Mouse (Mus musculus) cerebellum, adult 2 months (tissue): ENCODE data around the gene Plppr1.

Experiments
- CTCF ChIP-seq: fragments of 200-500 bp; IDR thresholded peaks from 2 replicates; pipeline ENCODE4 v1.5.1; 2011; ENCODE audit warnings: low read depth, mild to moderate bottlenecking, control low read depth, low read length, moderate library complexity, borderline replicate concordance; ENCODE audit not compliant: insufficient read depth
- POLR2A ChIP-seq: fragments of 200-500 bp; IDR thresholded peaks from 2 replicates; pipeline ENCODE4 v1.6.1; 2011; ENCODE audit warnings: low read length, control low read depth, borderline replicate concordance; ENCODE audit not compliant: insufficient read depth

DNA sequence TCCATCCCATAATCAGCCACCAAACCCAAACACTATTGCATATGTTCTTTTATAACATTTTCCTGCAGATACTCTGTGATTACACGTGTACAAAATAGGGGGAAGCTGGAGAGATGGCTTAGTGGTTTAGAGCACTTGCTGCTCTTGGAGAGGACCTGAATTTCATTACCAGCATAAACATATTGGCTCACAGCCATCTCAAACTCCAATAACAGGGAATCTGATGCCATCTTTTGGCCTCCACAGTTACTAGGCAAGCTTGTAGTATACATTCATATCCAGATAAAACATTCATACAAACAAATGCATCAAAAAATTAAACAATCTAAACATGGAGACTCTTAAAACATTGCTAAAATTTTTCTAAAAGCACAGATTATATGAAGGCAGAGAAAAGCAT is 240.5 kb downstream of the Plppr1 start:
- TF ChIP-seq CTCF (no peak), POLR2A (no peak)
